Mouse (Mus musculus) CH12F3 (cell line): Measurements from ENCODE around the gene Eme1.
"Not testable (repeated sequence)": the region's sequence is repeated elsewhere in the genome, so short reads cannot be mapped to it uniquely, and the experiment has no call there.

Experiments
- in situ Hi-C: fragments of 300-500 bp; cut with MboI; formaldehyde crosslinking; loops from 2 replicates; pipeline ENCODE4 v1.14.3; 2020; ENCODE audit warnings: low sequenced_read_pairs

The Eme1 gene

GRCm38 (mm10) chr11:94651241-94651640, 2.5 kb downstream of the Eme1 start:
- in situ Hi-C loops: not testable (repeated sequence)

GRCm38 (mm10) chr11:94646457-94646856, 7.3 kb downstream of the Eme1 start:
- in situ Hi-C loops: no loop called here

GRCm38 (mm10) chr11:94644461-94645219, 9.1 kb downstream of the Eme1 start:
- in situ Hi-C loops: no loop called here

GRCm38 (mm10) chr11:94634431-94634830, 19.3 kb downstream of the Eme1 start:
- in situ Hi-C loops: no loop called here

- in situ Hi-C loops: no loop called here
Measured at GRCm38 (mm10) chr11:94632988-94633387, 20.8 kb downstream of the Eme1 start.

- in situ Hi-C loops: no loop called here
Measured at GRCm38 (mm10) chr11:94631969-94632368, 21.8 kb downstream of the Eme1 start.

DNA sequence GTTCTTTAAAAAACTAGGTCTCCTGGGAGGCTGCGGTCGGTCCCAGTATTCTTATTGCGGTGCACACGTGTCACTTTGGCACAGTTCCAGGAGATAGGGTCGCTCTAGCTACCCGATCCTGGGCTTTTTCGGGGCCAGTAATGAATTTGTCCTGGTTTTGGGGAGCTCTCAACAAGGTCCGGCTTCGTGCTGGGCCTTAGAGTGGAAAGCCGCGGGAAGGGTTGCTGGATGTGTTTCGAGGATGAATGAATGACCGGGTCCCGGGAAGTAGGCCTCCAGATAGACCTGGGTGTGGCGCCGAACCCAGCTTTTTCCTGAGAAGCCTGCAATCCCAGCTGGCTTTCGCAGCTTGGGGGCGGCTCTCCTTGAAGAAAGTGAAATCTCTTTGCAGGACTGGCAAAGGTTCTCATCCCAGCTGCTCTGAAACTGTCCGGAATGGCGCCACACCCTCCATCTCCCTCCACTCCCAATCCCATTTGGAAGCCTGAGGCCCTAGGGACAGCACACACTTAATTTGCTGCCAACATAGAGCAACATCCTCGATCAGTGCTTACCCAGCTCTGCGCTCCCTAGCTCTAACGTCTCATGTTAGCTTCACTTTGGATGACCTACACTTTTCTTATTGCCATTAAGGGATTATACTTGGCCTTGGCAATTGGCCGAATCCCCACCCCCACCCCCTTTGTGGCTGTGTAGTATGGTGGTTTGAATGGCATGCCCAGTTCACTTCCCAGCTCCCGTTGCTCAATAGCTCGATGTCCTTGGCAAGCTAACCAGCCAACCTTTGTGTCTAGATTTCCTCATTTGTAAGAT, 23.4 kb downstream of the Eme1 start:
- in situ Hi-C loops: no loop called here

GRCm38 (mm10) chr11:94629884-94630198, 23.9 kb downstream of the Eme1 start:
- in situ Hi-C loops: no loop called here

DNA sequence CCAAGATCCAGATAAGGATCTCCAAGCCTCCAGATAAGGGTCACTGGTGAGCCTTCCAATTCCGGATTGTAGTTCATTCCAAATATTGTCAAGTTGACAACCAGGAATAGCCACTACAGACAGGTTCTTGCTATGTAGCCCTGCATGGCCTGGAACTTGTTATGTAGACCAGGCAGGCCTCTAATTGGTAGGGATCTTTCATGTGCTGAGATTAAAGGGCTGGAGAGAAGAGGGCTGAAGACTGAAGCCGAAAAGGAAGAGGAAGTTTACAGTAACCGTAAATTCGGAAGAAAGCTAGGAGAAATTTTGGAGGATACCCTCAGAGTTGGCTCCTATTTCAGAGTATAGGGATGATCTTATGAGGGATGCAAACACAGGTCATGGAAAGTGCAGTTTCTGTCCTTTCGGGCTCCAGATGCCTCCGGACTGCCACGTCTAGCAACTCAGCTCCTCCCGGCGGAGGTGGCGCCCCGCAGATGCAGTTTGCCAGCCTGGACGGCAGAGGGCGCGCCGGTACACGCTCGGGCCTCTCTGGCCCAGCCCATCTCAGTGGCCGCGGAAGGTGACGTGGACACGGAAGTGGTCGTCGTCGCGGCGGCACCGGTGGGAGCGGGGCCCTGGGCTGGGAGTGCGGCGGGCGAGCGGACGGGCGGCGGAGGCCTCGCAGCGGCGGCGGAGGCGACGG, 24.4 kb downstream of the Eme1 start, which contains the start of gene Lrrc59:
TSS of gene Lrrc59 (plus strand) at position 569 of the 685 bp plus-strand sequence.
- in situ Hi-C loops: no loop called here

- in situ Hi-C loops: no loop called here
Measured at GRCm38 (mm10) chr11:94622162-94622561, 31.6 kb downstream of the Eme1 start.

DNA sequence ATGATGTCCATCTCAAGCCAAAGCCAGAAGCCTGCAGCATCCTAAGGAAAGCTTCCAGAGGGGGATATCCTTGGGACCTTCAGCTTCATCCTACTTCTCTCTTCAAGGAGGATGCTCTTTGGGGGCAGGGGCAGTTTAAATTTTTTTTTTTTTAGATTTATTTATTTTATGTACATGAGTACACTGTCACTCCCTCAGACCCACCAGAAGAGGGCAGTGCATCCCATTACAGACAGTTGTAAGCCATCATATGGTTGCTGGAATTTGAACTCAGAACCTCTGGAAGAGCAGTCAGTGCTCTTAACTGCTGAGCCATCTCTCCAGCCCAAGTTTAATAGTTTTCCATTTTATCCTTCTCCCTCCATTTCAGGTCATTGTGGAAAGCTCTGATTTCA, 32.3 kb downstream of the Eme1 start:
- in situ Hi-C loops: no loop called here

GRCm38 (mm10) chr11:94620766-94621457, 32.9 kb downstream of the Eme1 start:
- in situ Hi-C loops: no loop called here

DNA sequence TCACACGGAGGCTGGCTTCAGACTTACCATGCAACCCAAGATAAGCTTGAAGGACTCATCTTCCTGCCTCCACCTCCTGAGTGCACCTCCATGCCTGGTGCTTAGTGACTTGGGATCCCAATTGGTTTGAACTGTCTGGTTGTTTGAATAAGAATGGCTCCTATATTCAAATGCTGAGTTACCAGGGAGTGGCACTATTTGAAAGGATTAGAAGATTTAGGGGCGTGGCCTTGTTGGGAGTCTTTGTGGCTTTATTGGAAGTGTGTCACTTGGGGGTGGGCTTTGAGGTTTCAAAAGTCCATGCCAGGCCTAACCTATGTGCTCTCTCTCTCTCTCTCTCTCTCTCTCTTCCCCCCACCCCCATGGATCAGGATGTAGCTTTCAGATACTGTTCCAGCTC, 36.1 kb downstream of the Eme1 start:
- in situ Hi-C loops: no loop called here

DNA sequence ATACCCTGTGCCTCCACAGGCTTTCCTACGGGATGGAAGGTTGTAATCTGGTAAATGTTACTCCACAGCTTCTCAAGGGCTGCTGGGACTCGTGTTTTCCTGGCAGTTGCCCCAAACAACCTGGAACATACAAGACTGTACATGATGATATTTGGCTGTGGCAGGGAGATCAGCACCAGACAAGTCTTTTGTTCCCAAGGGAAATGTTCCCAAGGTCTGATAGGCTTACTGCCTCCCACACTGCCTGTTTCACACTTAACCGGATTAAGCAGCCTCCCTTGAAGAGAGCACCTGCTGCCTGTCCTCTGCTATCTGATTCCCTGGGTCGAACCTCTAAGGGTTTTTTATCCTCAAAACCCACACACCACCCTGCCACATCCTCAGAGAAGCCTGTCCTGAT, 38.3 kb downstream of the Eme1 start:
- in situ Hi-C loops: no loop called here

GRCm38 (mm10) chr11:94614603-94615002, 39.2 kb downstream of the Eme1 start:
- in situ Hi-C loops: no loop called here

DNA sequence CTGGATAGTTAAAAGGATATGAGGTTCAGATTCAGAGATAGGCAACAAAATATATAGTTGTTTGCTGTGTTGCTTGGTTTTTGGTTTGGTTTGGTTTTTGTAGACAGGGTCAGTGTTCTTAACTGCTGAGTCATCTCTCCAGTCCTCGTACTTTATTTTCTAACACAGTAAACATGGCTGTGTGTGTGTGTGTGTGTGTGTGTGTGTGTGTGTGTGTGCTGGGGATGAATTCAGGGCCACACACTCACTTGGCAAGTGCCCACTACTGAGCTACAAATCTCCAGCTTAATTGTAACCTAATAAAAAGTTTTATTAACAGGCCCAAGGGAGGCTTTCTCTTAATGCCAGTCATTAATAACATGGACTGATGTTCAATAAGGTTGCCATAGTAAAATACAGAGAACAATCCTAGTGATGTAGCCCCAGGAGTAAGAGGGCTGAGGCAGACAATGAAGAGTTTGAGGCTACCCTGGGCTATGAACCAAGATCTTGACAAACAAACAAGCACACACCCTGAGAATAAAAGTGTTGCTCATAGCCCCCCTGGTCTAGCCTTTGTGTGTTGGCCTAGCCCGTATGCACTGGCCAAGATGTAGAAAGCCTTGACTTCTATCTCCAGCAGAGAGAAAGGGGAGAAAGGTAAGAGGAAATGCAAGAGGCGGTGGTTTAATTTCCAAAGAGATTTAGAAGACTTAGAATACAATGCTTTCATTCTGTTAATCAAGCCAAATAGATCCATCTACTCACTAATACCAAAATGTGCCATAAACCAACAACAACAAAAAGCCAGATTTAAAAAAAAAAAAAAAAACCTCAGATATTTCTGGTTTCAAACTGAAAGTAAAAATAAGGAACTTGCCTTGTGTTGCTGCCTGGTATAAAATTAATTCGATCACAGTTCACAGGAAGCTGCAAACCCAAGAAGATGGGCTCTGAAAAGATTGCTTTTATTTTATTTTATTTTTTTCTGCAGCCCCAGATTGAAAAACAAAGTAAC, 42.7 kb downstream of the Eme1 start:
- in situ Hi-C loops: no loop called here

DNA sequence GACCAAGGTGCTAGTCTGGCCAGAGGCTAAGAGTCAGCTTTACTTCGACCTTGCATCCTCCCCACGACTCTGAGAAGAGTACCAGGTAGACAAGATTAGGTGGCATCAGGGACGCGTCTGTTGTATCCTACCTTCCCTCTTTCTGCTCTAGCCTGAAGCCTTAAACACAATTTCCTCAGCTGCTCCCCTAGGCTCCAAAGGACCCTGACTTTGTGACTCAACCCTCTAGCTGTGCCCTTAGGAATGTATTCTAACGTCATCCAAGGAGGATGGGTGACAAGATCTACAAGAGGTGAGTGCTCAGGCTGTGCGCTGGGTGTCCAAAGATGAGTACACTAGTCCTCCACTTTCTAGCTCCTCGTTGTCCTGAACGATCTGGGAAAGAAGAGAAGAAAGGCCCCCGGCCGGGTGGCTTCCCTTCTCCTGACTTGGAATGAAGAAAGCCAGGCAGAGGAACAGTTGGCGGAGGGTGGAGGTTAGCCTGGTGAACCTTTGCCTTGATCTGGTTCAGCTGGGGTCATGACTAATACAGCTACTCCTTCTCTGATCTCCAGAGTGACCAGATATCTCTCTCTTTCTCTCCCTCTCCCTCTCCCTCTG, 51.3 kb downstream of the Eme1 start:
- in situ Hi-C loops: no loop called here

- in situ Hi-C loops: no loop called here
Measured at GRCm38 (mm10) chr11:94601321-94602281, 52.2 kb downstream of the Eme1 start, which contains the start of gene Acsf2. TSS of gene Acsf2 (minus strand) at chr11:94601871.
